Mouse (Mus musculus) adrenal gland (tissue): ENCODE results near the gene Asb10.

Experiments used
- intact Hi-C: fragments of 180-260 bp; cut with DNase I; formaldehyde crosslinking; loops from one replicate; pipeline ENCODE4 v1.15.1; 2025

The Asb10 gene

DNA sequence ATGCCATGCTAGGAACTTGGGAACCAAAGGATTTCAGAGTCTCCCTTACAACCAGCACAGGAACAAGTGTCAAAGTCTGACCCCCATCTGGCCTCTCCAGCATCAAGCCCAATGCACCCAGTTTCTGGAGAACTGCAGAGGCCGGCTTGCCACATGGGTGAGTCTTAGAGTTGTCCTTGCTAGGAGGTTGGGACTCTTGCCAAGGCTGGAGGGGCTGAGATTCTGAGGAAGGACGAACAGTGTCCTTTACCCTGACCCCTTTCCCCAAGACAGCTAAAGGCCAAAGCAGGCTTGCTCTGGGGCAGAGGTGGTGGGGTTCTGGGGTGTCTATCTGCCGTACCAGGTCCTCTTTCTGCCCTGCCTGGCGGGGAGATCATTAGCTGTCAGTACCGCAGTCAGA lies 4.3 kb downstream of the Asb10 start:
- intact Hi-C loops: no loop called here

DNA sequence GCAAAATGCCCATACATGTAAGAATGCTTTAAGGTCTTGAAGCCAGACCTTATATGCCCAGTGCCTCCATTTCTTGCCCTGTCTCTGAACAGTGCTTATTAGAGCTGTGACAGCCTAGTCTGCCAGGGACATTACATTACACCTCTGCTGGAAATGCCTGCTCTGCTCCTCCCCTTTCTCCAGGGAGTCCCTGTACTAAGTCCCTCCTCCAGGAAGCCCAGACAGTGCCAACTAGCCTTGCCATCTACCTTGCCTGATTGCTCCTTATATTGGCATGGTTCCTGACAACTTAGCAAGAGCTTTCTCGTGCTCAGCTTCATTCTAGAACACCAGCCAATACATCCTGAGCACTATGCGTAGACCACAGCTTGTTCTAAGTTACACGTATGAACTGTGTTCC lies 5.0 kb downstream of the Asb10 start:
- intact Hi-C loops: no loop called here

DNA sequence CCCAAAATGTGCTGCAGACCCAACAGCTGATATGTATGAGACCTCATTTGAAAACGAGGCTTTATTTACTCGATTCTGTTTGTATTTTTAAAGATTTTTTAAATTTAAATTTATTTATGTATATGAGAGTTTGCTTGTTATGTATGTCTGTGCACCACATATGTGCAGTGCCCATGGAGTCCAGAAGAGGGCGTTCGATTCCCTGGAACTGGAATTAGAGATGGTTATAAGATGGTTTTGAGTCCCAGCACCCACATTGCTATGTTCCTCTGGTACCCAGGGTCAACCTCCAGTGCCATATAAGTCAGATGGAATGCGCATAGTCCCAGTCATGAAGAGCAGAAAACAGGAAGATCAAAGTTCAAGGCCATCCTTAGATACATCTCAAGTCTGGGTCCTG lies 6.5 kb downstream of the Asb10 start:
- intact Hi-C loops: loop anchor here (5.0 kb wide), 2 partner anchors 58 to 118 kb away; no protein-coding TSS in a partner anchor

DNA sequence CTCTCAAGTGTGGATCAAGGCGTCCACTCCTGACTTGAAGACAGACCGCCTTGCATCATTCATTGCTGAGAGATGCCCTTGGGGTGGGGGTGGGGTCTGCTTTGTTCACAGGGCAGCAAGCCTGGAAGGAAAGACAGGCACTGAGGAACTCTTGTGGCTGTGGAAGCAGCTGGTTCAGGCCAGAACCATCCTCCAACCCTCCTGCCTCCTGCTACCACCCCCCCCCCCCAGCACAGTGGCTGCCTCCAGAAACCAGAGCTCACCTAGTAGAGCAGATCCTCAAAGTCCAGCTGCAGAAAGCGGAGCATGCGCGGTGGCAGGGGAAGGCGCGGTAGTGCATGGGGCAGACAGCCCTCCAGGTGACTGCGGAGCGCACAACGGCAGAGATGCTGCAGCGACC lies 7.4 kb downstream of the Asb10 start:
- intact Hi-C loops: loop anchor here (5.0 kb wide), 2 partner anchors 59 to 119 kb away; no protein-coding TSS in a partner anchor

DNA sequence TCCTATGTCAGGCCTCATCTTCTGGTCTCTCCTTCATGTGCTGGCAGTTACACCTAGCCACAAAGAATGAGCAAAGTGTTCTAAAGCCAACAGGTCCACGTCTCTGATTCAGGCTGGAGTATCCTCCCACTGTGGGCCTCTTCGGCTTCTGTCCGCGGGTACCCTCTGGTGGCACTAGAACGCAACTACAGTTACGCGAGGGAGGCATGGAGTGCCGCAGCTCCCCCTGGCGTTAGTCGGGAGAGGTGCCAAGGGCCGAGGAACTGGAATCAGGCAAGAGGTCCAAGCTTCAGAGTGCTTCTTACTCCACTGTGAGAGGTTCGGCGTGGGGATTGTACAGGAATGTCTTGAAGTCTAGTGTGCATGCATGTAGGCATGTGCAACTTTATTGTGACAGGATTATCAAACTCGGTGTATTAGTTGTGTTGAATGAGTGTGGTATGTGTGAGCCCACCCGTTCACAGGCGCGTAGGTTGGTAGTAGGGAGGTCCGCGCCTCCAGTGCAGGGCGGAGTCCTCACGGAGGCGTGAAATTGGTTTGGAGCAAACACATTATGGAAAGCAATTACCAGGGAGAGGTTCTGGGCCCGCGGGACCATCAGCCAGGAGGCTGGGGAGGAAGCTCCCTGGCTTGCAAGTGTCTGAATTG lies 10.6 kb downstream of the Asb10 start:
- intact Hi-C loops: loop anchor here (5.0 kb wide), 2 partner anchors 62 to 122 kb away; no protein-coding TSS in a partner anchor

DNA sequence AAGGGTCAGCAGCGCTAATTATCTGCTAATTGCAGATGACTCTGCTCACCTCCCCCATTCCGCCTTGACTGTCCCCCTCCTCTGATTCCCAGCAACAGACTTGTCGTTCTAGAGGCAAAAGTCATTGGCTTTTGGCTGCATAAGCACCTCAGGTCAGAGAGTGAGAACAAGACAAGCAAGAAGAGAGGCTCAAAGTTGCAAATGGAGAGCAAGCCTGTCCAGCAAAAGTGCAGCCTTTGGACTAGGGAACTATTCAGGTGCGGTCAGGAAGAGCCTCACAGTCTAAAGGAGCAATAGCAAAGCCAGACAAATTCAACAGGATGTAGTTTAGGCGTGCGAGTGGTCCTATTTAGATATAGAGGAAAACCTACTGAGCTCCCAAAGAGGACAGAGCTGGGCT lies 13.0 kb downstream of the Asb10 start:
- intact Hi-C loops: no loop called here

DNA sequence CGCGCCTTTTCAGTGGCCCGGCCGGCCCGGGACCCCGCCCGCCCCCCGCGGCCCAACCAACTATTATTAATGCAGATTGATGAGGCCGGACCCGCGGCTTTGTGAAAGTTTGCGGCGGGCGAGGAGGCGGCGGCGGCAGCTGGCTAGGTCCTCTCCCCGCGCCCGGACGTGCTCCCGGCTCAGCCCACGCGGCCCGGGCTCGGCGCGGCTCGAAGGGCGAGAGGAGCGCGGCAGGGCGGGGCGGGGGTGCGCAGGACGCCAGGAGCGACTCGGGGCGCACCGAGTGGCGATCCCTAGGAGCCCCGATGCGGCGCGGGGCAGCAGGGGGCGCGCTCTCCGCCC lies 13.9 kb downstream of the Asb10 start, which contains the start of gene Gbx1:
Gene Gbx1 (minus strand): TSS at position 314 of the 342 bp plus-strand sequence.
- intact Hi-C loops: no loop called here

DNA sequence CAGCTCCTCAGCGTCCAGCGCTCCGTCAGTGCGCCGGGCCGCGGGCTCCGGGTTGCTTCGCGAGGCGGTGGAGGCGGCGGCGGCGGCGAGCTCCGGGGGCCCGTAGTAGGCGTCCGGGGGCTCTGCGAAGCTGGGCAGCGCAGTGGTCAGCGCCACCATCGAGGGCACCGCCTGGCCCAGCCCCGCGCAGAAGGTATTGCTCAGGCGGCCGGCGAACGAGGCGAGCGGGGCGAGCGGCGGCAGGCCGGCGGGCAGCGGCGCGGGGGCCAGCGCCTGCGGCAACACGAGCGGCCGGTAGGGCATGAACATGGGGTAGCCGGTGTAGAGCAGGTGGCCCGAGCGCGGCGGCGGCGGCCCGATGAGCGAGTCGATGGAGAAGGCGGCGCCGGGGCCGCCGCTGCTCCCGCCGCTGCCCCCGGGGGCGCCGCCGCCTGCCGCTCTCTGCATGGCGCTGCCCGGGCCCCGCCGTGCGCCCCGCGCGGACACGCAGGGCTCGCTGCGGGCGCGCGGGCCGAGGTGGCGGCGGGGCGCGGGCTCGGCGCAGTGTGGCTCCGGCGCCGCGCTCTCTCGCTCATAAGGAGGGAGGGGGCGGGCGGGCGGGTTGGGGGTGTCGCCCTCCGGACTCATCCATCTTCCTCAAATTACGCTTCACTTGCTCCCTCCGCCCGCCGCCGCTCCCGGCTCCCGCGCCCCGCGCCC lies 14.4 kb downstream of the Asb10 start:
- intact Hi-C loops: no loop called here

DNA sequence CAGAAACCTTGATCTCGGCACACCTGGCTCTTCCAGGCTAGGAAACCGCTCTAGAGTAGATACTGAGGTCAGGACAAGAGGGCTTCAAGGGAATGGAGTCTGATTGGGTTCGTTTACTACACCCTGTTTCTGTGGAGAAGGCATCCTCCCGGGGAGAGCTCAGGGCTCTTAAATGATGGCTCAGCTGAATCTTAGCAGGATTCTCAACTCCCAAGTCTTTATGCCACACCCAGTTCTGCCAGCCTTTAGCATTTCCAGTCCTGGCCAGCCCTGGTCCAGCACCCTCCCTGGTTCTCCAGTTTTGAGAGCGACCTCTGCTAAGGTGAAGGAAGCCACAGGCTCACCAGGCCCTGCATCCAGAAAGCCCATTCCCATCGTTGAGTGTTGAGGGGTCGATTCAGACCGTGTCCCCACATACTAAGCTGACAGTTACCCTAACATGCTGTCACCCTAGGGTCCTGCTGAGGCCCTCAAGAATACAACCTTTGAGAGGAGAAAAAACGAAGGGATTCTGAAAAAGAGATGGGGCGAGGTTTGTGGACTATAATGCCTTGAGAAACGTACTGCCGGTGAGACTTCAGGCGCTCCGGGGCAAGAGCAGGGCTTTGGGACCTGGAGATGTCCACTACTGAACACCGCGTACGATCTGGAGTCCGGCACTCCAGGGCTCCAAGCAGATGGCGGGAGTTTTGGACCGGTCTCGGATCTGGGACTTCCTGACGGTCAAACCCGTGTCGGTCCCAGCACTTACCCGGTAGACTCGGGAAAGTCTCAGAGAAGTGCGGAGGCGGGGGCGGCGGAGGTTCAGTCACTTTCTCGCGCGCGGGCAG lies 15.2 kb downstream of the Asb10 start:
- intact Hi-C loops: no loop called here

DNA sequence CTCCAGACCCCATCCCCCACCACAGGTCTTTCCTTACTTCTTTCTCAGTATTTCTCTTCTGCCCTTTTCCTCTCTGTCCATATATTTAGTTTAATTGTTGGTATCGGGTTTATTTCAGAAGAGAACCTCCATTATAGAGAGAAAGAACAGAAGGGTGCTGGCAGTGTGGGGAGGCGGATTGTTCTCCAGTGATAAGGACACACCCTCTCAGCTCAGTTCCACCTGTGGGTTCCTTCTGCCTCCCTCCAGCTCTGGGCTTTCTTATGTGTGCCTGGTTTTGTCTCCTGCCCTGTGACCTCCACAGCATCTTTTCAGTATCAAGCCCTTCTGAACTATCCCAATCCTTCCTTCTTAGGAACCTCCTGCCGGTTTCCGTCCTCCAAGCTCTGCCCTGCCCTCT lies 16.3 kb downstream of the Asb10 start:
- intact Hi-C loops: no loop called here

DNA sequence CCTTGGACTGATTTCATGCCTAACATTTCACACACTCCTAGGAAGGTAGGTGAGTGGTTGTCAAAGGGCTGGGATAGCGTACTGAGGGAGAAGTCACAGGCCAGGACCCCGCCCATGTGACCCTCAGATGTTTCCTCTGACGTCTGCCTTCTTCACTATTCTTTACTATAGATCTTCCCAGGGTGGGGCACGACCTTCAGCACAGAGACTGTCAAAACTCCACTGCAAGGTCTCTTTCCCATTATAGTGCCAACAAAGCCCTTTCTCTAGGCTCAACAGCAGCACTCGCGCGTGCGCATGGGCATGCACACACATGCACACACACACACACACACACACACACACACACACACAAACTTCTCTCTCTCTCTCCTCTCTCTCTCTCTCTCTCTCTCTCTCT lies 17.0 kb downstream of the Asb10 start:
- intact Hi-C loops: no loop called here

DNA sequence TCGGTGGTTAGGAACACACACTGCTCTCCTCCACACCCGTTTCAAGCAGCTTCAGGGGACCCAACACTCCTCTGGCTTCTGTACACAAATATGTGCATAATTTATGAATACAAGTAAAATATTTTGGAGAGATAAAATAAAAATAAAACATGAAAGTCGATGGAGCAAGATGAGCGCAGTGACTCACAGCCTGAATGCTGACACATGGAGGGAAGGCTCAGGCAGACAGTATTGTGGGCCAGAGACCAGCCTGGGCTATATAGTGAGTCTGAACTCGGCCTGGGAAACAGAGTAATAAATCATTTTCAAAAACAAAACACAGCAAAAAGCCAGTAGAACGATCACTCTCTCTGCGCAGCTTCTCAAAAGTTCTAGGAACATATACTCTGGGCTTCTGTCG lies 19.4 kb downstream of the Asb10 start:
- intact Hi-C loops: no loop called here

DNA sequence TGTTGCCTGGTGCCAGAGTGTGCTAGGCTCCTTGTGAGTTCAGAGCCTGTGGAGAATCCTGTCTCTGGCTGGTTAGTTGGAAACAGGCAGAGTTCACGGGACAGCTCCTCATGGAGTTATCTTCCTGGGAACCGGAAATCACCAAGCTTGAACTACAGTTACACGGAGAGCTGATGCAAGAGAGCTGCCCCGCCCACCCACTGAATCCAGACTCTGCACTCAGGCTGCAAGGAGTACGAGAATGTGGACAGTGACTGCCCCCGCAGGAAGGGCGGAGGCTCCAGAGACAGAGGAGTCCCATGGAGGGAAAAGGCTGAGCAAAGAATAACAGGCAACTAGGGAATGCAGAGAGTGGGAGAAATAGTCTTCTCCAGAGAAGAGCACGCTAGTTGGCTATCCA lies 28.5 kb downstream of the Asb10 start:
- intact Hi-C loops: loop anchor here (5.0 kb wide), 1 partner anchor 140 kb away; no protein-coding TSS in a partner anchor

DNA sequence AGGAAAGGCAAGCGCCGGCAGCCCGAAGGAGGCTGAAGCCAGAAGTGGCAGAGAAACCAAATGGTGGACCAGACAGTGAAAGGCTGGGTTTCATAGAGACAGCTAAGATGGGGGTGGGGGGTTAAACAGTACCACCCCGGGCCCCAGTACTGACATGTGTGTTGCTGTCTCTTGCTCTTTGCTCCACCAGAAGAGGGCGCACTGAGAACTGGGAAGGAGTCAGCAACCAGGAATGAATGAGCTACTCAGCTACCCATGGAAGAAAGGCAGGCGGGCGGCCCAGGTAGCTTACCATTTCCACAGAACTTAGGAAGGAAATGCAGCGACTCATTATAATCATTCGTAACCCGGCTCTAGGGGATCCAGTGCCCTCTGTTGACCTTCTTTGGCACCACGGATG lies 30.1 kb downstream of the Asb10 start:
- intact Hi-C loops: loop anchor here (5.0 kb wide), 1 partner anchor 142 kb away; no protein-coding TSS in a partner anchor

DNA sequence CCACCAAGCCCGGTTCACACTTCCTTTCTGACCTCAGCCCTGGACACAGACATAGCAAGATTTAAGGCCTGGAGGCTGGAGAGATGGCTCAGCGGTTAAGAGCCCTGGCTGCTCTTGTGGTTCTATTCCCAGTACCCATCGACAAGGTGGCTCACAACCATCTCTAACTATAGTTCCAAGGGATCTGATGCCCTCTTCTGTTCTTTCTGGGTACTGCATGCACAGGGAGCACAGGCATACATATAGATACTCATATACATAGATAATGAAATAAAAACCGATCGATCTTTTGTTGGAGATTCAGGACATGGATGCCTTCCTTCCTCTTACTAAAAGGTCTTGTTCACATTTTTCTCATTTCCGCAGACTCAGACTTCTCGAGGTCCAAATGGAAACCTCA lies 32.4 kb downstream of the Asb10 start:
- intact Hi-C loops: no loop called here

DNA sequence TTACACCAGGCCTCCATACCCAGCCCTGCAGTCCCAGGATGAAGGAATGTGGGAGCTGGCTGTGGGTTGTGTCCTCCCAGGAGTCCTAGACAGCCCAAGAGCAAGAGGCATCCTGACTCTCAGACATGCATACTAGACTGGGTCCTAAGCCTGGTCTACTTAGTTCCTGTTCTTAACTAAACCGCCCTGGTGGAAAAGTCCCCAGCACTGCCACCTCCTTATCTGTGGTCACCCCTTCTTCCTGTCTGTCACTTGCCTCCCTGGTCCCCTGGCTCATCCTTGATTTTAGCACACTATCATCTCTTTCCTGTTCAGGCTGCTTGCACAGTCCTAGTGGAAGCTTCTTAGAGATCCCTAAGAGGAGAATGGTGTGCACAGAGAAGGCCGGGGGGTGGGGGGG lies 35.3 kb downstream of the Asb10 start:
- intact Hi-C loops: no loop called here

DNA sequence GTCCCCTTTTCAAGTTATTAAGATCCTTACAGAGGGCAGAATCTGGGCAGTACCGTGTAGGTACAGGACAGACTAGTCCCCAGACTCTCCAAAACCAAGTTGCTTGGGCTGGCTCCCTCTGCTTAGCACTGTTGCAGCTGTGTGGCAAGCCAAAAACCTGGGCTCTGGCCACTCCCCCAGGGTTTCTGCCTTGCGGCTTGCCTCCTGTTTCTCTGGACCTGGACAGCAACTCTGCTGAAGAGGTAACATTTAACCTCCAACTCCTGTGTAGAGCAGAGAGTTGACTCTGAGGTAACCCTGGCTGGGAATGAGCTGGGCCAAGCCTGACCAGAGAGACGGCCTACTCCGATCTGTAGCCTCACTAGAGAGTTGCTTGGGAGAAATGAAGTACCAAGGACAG lies 38.0 kb downstream of the Asb10 start:
- intact Hi-C loops: no loop called here

DNA sequence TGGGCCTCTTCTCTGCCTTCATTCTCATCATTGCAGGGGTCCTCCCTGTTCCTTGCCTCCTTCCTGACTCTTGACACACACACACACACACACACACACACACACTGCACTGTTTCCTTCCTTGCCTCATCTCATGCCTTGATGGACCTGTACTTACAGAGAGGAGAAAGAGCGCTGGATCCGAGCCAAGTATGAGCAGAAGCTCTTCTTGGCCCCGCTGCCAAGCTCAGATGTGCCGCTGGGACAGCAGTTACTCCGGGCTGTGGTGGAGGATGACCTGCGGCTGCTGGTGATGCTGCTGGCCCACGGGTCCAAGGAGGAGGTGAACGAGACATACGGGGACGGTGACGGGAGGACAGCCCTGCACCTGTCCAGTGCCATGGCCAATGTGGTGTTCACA lies 39.9 kb downstream of the Asb10 start:
- intact Hi-C loops: no loop called here

DNA sequence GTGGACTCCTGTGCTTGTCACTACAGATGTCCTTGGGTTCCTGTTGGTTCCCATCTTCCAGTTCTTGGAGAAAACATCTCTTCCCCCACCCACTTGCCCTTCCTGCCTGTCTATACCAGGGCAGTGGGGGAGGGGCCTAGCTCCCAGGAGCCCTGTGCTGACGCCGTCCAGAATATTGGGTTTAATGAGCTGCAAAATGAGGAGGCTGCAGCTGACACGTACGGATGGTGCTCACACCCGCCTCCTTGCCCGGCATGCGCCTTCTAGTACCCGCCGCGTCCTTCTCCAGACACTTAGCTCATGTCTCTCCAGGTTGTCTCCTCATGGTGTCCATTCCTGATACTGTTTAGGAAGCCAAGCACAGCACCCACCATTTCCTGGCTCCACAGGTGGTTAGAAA lies 41.7 kb downstream of the Asb10 start:
- intact Hi-C loops: no loop called here

DNA sequence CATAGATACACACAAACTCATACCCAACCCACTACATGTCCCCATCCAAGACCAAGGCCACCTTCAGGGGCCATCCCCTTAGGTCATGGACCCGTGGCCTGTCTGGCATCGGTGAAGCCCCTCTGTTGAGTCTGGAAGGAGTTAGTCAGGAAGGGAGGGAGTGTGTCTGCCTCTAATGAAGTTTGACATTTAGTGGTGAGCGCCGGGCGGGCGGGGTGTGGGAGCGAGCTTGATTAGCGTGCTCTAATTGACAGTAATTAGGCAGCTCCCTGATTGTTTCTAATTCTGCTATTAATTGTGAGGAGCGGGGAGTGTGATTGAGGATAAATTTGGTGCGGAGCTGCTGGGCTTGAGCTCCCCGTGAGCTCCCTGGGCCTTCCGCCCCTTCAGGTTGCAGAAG lies 43.3 kb downstream of the Asb10 start:
- intact Hi-C loops: no loop called here

DNA sequence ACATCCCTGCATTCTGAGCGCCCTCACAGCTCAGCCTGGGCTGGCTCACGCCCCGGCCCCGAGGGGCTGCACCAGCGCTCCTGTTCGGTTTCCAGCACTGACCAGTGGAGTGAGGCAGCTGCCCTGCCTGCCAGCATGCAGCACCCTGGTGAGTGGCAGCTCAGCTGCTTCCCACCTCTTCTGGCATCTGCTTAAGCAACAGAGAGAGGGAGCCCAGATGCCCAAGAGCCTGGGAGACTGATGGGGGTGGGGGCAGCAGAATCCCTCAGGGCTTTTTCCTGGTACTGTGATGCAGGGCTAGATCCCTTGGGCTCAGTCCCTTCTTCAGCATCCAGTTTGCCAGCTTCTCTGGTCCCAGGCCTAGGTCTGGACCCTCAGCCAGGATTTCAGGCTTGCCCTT lies 44.0 kb downstream of the Asb10 start:
- intact Hi-C loops: no loop called here

DNA sequence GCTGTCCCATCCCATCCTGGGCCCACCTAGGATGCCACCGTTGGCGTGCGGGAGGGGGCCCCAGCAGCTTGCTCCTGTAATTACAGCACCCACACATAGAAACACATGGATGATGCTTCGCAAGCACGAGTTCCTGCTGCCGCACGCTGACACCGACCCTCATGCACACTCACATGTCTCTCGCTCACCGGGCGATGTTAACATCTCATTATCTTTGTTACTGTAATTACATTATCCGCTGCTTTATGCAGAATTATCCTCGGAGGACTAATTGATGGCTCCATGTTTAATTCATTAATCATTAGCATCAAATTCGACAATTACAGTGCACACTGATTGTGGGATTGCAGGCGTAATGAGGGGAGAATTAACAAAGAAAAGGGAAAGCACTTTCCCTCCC lies 45.8 kb downstream of the Asb10 start:
- intact Hi-C loops: no loop called here
